Mouse (Mus musculus) adrenal gland, adult 18-20 months (tissue): ENCODE measurements at regions not wholly inside any gene's neighbourhood (a gene's known extent, or its start where the extent isn't known, plus 50 kb on each side); places are given as distances from the start of the nearest gene placed in this dataset.

Experiments
- DNase-seq, 2 experiments: peaks; one replicate each; pipeline ENCODE4 v3.0.0; 2021 to 2022; ENCODE audit warnings: low spot score in 2 of 2

- no peak for DNase-seq
Measured at GRCm38 (mm10) chr13:91370021-91370420, 90.1 kb upstream of the Ssbp2 start.

- DNase-seq: peak in 1 of 2 experiments; percentile 26
Measured at GRCm38 (mm10) chr13:91370441-91370840, 89.6 kb upstream of the Ssbp2 start.

- peak; percentile 80 to 84 for DNase-seq
Measured at GRCm38 (mm10) chr13:91370886-91371595, 89.0 kb upstream of the Ssbp2 start.

GRCm38 (mm10) chr13:91371596-91371987 lies 88.5 kb upstream of the Ssbp2 start:
- no peak for DNase-seq

GRCm38 (mm10) chr13:91372130-91372875 lies 87.8 kb upstream of the Ssbp2 start:
- no peak for DNase-seq

GRCm38 (mm10) chr13:91374141-91374540 lies 85.9 kb upstream of the Ssbp2 start:
- no peak for DNase-seq

- DNase-seq: no peak
Measured at GRCm38 (mm10) chr13:91376556-91376955, 83.5 kb upstream of the Ssbp2 start.

- DNase-seq: no peak
Measured at GRCm38 (mm10) chr13:91377428-91377827, 82.7 kb upstream of the Ssbp2 start.

GRCm38 (mm10) chr13:91377972-91378371 lies 82.1 kb upstream of the Ssbp2 start:
- no peak for DNase-seq

- DNase-seq: no peak
Measured at GRCm38 (mm10) chr13:91385393-91385792, 74.7 kb upstream of the Ssbp2 start.

GRCm38 (mm10) chr13:91387913-91388312 lies 72.2 kb upstream of the Ssbp2 start:
- DNase-seq: no peak

GRCm38 (mm10) chr13:91403632-91404031 lies 56.5 kb upstream of the Ssbp2 start:
- no peak for DNase-seq

GRCm38 (mm10) chr13:91405027-91405426 lies 55.1 kb upstream of the Ssbp2 start:
- DNase-seq: no peak

- DNase-seq: no peak
Measured at GRCm38 (mm10) chr13:91410116-91410515, 50.0 kb upstream of the Ssbp2 start.
